22 mouse cellular contexts compared by ENCODE assay signal in genomic region chr11:3878660-3879059, GRCm38 (mm10). TPM values are rescaled to one million over a fixed set of nuclear protein-coding genes. Genes with fewer than 3 reads are reported as not detected.
DNase-seq lines count a peak whose midpoint lies in the region; ATAC-seq and TF ChIP-seq lines count a peak whose summit lies in the region.
"Had no signal": no experiment of that assay in that cellular context is flagged by ENCODE, and none has a peak within 500 bp of the region (broad histone marks: within the 10 kb centered on the region; RNA-seq: fewer than 3 reads in every experiment).

No protein-coding gene starts in this region.

- H3K9ac ChIP-seq in liver, postnatal 0 days (replicated peaks): no peak overlapping the region
- H3K9ac ChIP-seq: heart, embryonic 12.5 days had no signal

- peak; percentile 70 for DNase-seq in heart, embryonic 10.5 days (ENCODE audit: low spot score)
- no peak for DNase-seq in heart, adult 18-20 months
- peak; percentile 57 for DNase-seq in thymus, postnatal 0 days (ENCODE audit: low spot score)
- no peak for DNase-seq in thymus, postnatal 4 days
- DNase-seq in MN1 (ENCODE audit: low spot score): peak; percentile 60
- DNase-seq in splenic B cell, adult 2 months (ENCODE audit: low read depth, low spot score): peak; percentile 34
- no peak for DNase-seq in lung, postnatal 36 days
- no peak for DNase-seq in liver, postnatal 0 days
- DNase-seq: adrenal gland, postnatal 14 days; cerebellum, adult 8-10 months; heart, postnatal 14 days; kidney, adult 11 months; kidney, postnatal 10 days; liver; lung, adult 18-20 months; lung, postnatal 10 days; midbrain, embryonic 14.5 days had no signal

- no peaks in the 10 kb centered on the region for H3K4me1 ChIP-seq in heart, embryonic 10.5 days
- H3K4me1 ChIP-seq in liver, postnatal 0 days (ENCODE audit: insufficient read depth): no peaks in the 10 kb centered on the region
- H3K4me1 ChIP-seq: heart, embryonic 12.5 days; limb, embryonic 10.5 days had no signal

- no peak for TF ChIP-seq CTCF in liver, postnatal 0 days (IDR thresholded peaks at IDR 0.05; ENCODE audit: low read depth)

- no peak overlapping the region for H3K27ac ChIP-seq in heart, embryonic 10.5 days
- no peak overlapping the region for H3K27ac ChIP-seq in liver, postnatal 0 days (ENCODE audit: low read depth)
- H3K27ac ChIP-seq: hindbrain, postnatal 0 days; limb, embryonic 10.5 days had no signal

- no peaks in the 10 kb centered on the region for H3K9me3 ChIP-seq in heart, embryonic 10.5 days
- H3K9me3 ChIP-seq in liver, postnatal 0 days (ENCODE audit: low read length): no peaks in the 10 kb centered on the region
- H3K9me3 ChIP-seq: heart, embryonic 12.5 days; limb, embryonic 10.5 days had no signal

- no peak overlapping the region for H3K4me3 ChIP-seq in heart, embryonic 10.5 days
- no peak overlapping the region for H3K4me3 ChIP-seq in liver, postnatal 0 days (ENCODE audit: low read depth, low read length)
- H3K4me3 ChIP-seq: heart, embryonic 12.5 days; limb, embryonic 10.5 days had no signal

- H3K36me3 ChIP-seq in heart, embryonic 10.5 days: no peaks in the 10 kb centered on the region
- H3K36me3 ChIP-seq in splenic B cell, adult 2 months (ENCODE audit: control insufficient read depth, insufficient read depth, low read length, poor library complexity, severe bottlenecking): no peaks in the 10 kb centered on the region
- H3K36me3 ChIP-seq in liver, postnatal 0 days (replicated peaks; ENCODE audit: insufficient read depth, low read length): no peaks in the 10 kb centered on the region
- H3K36me3 ChIP-seq: heart, embryonic 12.5 days; limb, embryonic 10.5 days had no signal

- no peak for ATAC-seq in liver, postnatal 0 days
- ATAC-seq: forebrain, embryonic 14.5 days; hindbrain, postnatal 0 days had no signal

- WGBS in heart, embryonic 10.5 days: 71% methylated on average over 7 of the region's 7 CpGs
- WGBS in liver, postnatal 0 days (ENCODE audit: insufficient replicate concordance): 65% methylated on average over 7 of the region's 7 CpGs

- no peak for TF ChIP-seq EP300 in liver, postnatal 0 days (IDR thresholded peaks at IDR 0.05; ENCODE audit: low read depth)

- H3K27me3 ChIP-seq in heart, embryonic 10.5 days (ENCODE audit: insufficient read depth, poor library complexity, severe bottlenecking): 0 out of 2 replicates have a peak, but pooled peaks cover 15% of the 10 kb centered on the region
- no peaks in the 10 kb centered on the region for H3K27me3 ChIP-seq in splenic B cell, adult 2 months (ENCODE audit: control insufficient read depth, insufficient read depth, low read length, poor library complexity, severe bottlenecking)
- no peaks in the 10 kb centered on the region for H3K27me3 ChIP-seq in liver, postnatal 0 days (ENCODE audit: insufficient read depth, low read length)

- no peak overlapping the region for H3K4me2 ChIP-seq in liver, postnatal 0 days (ENCODE audit: low read depth, low read length)
- H3K4me2 ChIP-seq: heart, embryonic 12.5 days had no signal

RNA-seq across cellular contexts. Expression of gene Osbp2, which starts 15.0 kb away (rescaled TPM):
- polyA plus RNA-seq in heart, embryonic 10.5 days (2016; fragmentation: Nextera tagmentation; extraction: Ambion mirVana): 0.11 and 0.29 TPM in 2 replicates
- 10 to 100 TPM; 17.9 to 20.3 TPM for total RNA-seq in heart, adult 18-20 months (2021)
- polyA plus RNA-seq in thymus, postnatal 0 days (2015; fragmentation: Nextera tagmentation; extraction: Ambion mirVana): 0.10 and 0.28 TPM in 2 replicates
- polyA plus RNA-seq in liver, postnatal 0 days (2015; fragmentation: Nextera tagmentation; extraction: Ambion mirVana): 0.07 TPM in 1 of 2 replicates, not detected in the other
- total RNA-seq: megakaryocyte-erythroid progenitor cell, adult 5-6 weeks had no signal

RNA-seq across cellular contexts. Expression of gene 4921536K21Rik, which starts 16.2 kb away (rescaled TPM):
- 0.31 and 0.33 TPM in 2 replicates for polyA plus RNA-seq in heart, embryonic 10.5 days (2016; fragmentation: Nextera tagmentation; extraction: Ambion mirVana)
- total RNA-seq in heart, adult 18-20 months (2021): under 1 TPM; 0.55 to 0.64 TPM
- 0.06 and 0.08 TPM in 2 replicates for polyA plus RNA-seq in thymus, postnatal 0 days (2015; fragmentation: Nextera tagmentation; extraction: Ambion mirVana)
- not detected in 2 replicates for polyA plus RNA-seq in liver, postnatal 0 days (2015; fragmentation: Nextera tagmentation; extraction: Ambion mirVana)
- polyA plus RNA-seq: midbrain, embryonic 14.5 days had no signal

RNA-seq across cellular contexts. Expression of gene Dusp18, which starts 16.4 kb away (rescaled TPM):
- polyA plus RNA-seq in heart, embryonic 10.5 days (2016; fragmentation: Nextera tagmentation; extraction: Ambion mirVana): 13.6 and 16.1 TPM in 2 replicates
- 10 to 100 TPM; 28.3 to 28.6 TPM for total RNA-seq in heart, adult 18-20 months (2021)
- polyA plus RNA-seq in thymus, postnatal 0 days (2015; fragmentation: Nextera tagmentation; extraction: Ambion mirVana): 0.62 and 0.71 TPM in 2 replicates
- polyA plus RNA-seq in liver, postnatal 0 days (2015; fragmentation: Nextera tagmentation; extraction: Ambion mirVana): 0.19 and 0.27 TPM in 2 replicates
- total RNA-seq: megakaryocyte-erythroid progenitor cell, adult 5-6 weeks had no signal

RNA-seq across cellular contexts. Expression of gene Slc35e4, which starts 35.8 kb away (rescaled TPM):
- polyA plus RNA-seq in heart, embryonic 10.5 days (2016; fragmentation: Nextera tagmentation; extraction: Ambion mirVana): 4.4 and 6.2 TPM in 2 replicates
- total RNA-seq in heart, adult 18-20 months (2021): 1 to 10 TPM; 3.5 TPM
- 0.87 and 0.99 TPM in 2 replicates for polyA plus RNA-seq in thymus, postnatal 0 days (2015; fragmentation: Nextera tagmentation; extraction: Ambion mirVana)
- polyA plus RNA-seq in liver, postnatal 0 days (2015; fragmentation: Nextera tagmentation; extraction: Ambion mirVana): 0.43 and 0.46 TPM in 2 replicates

RNA-seq across cellular contexts. Expression of gene Tcn2, which starts 53.3 kb away (rescaled TPM):
- polyA plus RNA-seq in heart, embryonic 10.5 days (2016; fragmentation: Nextera tagmentation; extraction: Ambion mirVana): 50.3 and 56.3 TPM in 2 replicates
- total RNA-seq in heart, adult 18-20 months (2021): 10 to 100 TPM; 37.9 to 50.5 TPM
- 25.5 and 27.1 TPM in 2 replicates for polyA plus RNA-seq in thymus, postnatal 0 days (2015; fragmentation: Nextera tagmentation; extraction: Ambion mirVana)
- polyA plus RNA-seq in liver, postnatal 0 days (2015; fragmentation: Nextera tagmentation; extraction: Ambion mirVana): 55.5 and 61.3 TPM in 2 replicates

Comparison
In these comparisons a context has a peak if more than half of its experiments do, and no peak if none do; other contexts are left out.
1. DNase-seq: peak in heart, embryonic 10.5 days (single experiment), thymus, postnatal 0 days (single experiment), MN1 (single experiment) and splenic B cell, adult 2 months (single experiment); none in heart, adult 18-20 months (0 of 2), thymus, postnatal 4 days (single experiment), lung, postnatal 36 days (single experiment) and liver, postnatal 0 days (single experiment).